Mouse (Mus musculus) stomach, embryonic 14.5 days (tissue): Measurements from ENCODE around the gene Cby3. TPM values are rescaled to one million over a fixed set of nuclear protein-coding genes. Genes with fewer than 3 reads are reported as not detected.

Experiments
- ATAC-seq: fragments of 200-750 bp; cut with Nextera tagmentation; 2 replicates; pipeline ENCODE4 v1.8.0; 2017; ENCODE audit warnings: low read depth, moderate TSS enrichment; ENCODE audit not compliant: insufficient number of reproducible peaks, insufficient read depth, low FRiP score
- H3K27ac ChIP-seq: fragments of 300-500 bp; sonication (generic); 2 replicates; pipeline ENCODE4 v1.5.1; 2014; ENCODE audit warnings: mild to moderate bottlenecking, low read length, moderate library complexity, mixed read lengths
- H3K27me3 ChIP-seq: fragments of 300-500 bp; sonication (generic); 2 replicates; pipeline ENCODE4 v1.6.1; 2014; ENCODE audit warnings: low read length, control low read depth, mixed read lengths; ENCODE audit not compliant: control insufficient read depth, insufficient read depth
- H3K36me3 ChIP-seq: fragments of 300-500 bp; sonication (generic); 2 replicates; pipeline ENCODE4 v1.6.1; 2014; ENCODE audit warnings: mild to moderate bottlenecking, control low read depth, low read length, moderate library complexity, mixed read lengths; ENCODE audit not compliant: control insufficient read depth, insufficient read depth
- H3K4me1 ChIP-seq: fragments of 300-500 bp; sonication (generic); 2 replicates; pipeline ENCODE4 v1.6.1; 2014; ENCODE audit warnings: low read length, control low read depth, mixed read lengths; ENCODE audit not compliant: control insufficient read depth, insufficient read depth
- H3K4me2 ChIP-seq: fragments of 300-500 bp; sonication (generic); replicated peaks from 2 replicates; pipeline ENCODE4 v1.6.1; 2014; ENCODE audit warnings: low read depth, low read length, control low read depth
- H3K4me3 ChIP-seq: fragments of 300-500 bp; sonication (generic); 2 replicates; pipeline ENCODE4 v1.5.1; 2014; ENCODE audit warnings: low read depth, low read length, control low read depth
- H3K9ac ChIP-seq: fragments of 300-500 bp; sonication (generic); replicated peaks from 2 replicates; pipeline ENCODE4 v1.6.1; 2014; ENCODE audit warnings: low read depth, mild to moderate bottlenecking, control low read depth, low read length, moderate library complexity, mixed read lengths
- H3K9me3 ChIP-seq: fragments of 300-500 bp; sonication (generic); 2 replicates; pipeline ENCODE4 v1.6.1; 2016; ENCODE audit warnings: low read depth, low read length, control low read depth; ENCODE audit not compliant: control insufficient read depth
- WGBS: fragments of 180-500 bp; shearing (Covaris S2); extraction: QIAGEN DNeasy Blood & Tissue Kit; methylation state at CpG from one replicate; pipeline ENCODE4 v1.1.7; 2014; 5-methylcytosine and 5-hydroxymethylcytosine counted together
- microRNA counts: library from miRNA; unstranded; fragments of <30 nt; microRNA quantifications from one replicate; lab custom pipeline; 2016
- microRNA-seq: library from miRNA; unstranded; fragments of <30 nt; microRNA quantifications from one replicate; pipeline ENCODE4, GENCODE M21; 2016
- polyA plus RNA-seq: library from polyadenylated mRNA; unstranded; fragments of >200 nt; fragmentation: Nextera tagmentation; extraction: Ambion mirVana; gene quantifications from 2 replicates; pipeline ENCODE4 v1.2.1, GENCODE M21; 2014

Gene Cby3
- polyA plus RNA-seq, 1 experiment from 2014 or later = 0.51 TPM

DNA sequence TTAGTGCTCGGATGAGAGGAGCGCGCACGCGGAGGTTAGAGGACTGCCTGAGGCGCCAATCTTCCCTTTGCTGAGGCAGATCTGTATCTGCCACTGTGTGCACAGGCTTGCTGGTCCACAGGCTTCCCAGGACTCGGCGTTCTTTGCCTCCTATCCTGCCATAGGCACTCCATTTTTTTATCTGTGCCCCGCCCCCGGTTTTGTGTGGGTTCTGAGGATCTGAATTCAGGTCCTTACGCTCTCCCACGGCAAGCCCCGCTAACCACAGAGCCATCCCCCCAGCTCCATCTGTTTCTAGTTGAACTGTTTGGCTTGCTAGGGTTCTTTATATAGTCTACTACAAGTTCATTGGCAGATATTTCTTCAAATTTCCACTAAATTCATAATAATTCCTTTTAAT, 44.5 kb downstream of the Cby3 start:
- WGBS = 86% methylated on average over 13 of the region's 13 CpGs

DNA sequence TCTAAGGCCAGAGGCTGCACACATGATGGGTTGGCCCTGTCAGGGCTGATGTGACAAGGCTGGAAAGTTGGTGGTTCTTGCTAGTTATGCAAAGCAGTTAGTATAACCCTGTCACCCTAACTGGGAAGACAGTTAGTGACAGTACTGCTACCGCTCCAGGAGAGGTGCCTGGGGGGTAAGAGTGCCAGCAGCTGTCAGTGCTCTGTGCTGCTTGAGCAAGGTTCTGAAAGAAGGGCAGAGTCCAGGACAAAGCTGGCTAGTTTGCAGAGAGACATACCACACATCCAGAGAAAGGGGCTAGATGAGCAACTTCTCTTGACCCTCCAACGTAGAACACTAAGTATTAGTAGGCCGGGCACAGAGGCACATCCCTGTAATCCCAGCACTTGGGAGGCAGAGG, 48.2 kb downstream of the Cby3 start:
- Histone ChIP-seq H3K9ac (no peak overlapping the region), H3K9me3 (no peaks in the 10 kb centered on the region), H3K4me3 (no peak overlapping the region), H3K27me3 (no peaks in the 10 kb centered on the region), H3K27ac (no peak overlapping the region), H3K36me3 (peaks cover 30% of the 10 kb centered on the region), H3K4me1 (no peaks in the 10 kb centered on the region), H3K4me2 (no peak overlapping the region)
- ATAC-seq = no peak
- WGBS = 86% methylated on average over 3 of the region's 3 CpGs

More for the DNA sequence above, 44.5 kb downstream of the Cby3 start:
- Histone ChIP-seq H3K27me3 (no peaks in the 10 kb centered on the region), H3K4me1 (no peaks in the 10 kb centered on the region), H3K9ac (no peak overlapping the region), H3K4me2 (no peak overlapping the region), H3K36me3 (peaks cover 42% of the 10 kb centered on the region), H3K4me3 (no peak overlapping the region), H3K9me3 (no peaks in the 10 kb centered on the region), H3K27ac (no peak overlapping the region)
- no peak for ATAC-seq

DNA sequence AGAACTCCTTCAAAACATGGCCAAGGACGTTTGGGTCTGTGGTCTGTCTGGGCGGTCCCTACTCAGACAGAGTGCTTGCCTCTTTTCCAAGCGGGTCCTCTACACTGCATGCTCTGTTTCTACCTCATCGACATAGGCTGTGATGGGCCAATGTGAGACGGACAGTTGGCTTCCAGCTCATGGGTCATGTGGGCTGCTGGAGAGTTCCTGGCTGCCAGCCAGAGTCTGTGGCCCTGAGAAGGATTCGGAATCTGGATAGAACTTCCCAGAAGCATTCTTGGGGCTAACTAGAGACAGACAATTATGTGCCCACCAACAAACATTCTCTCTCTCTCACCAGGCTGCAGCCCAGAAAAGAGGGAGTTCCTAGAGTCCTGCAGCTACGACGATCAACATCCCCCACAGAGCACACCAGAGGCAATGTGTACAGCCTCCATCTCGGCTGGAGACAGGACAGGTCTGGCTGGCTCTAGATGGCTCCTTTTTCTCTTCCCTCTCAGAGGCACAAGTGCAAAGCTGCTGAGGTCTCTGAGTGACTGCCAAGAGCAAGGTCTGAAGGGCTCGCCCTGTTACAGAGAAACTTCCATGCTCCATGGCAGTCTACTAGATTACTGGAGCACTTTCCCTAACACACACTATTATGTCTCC, 49.2 kb downstream of the Cby3 start:
- H3K4me1 ChIP-seq = no peaks in the 10 kb centered on the region
- no peak overlapping the region for H3K4me2 ChIP-seq
- no peaks in the 10 kb centered on the region for H3K9me3 ChIP-seq
- H3K36me3 ChIP-seq = peaks cover 30% of the 10 kb centered on the region
- H3K27ac ChIP-seq = no peak overlapping the region
- H3K27me3 ChIP-seq = no peaks in the 10 kb centered on the region
- WGBS = 75% methylated on average over 10 of the region's 10 CpGs
- no peak overlapping the region for H3K4me3 ChIP-seq
- ATAC-seq = no peak
- H3K9ac ChIP-seq = no peak overlapping the region

DNA sequence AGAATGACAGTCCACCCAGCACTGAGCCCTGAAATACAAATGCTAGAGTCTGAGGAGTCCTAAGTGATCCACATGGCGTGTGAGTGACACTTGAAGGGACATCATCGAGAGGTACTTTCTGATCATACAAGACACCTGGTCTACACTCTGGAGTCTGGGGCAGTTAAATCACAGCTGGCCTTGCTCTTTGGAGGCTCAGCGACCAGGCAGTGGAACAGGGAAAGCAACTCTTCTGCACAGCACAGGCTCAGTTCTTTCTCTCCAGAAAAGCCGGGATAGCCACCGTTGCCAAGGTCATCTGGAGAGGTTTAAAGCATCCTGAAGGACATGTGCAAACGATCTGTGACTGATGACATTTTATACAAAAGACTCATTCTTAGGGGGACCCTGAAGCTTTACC, 53.0 kb downstream of the Cby3 start:
- no peak for ATAC-seq
- H3K9ac ChIP-seq = no peak overlapping the region

More for the DNA sequence above, 53.0 kb downstream of the Cby3 start:
- WGBS = 57% methylated on average over 6 of the region's 6 CpGs
- Histone ChIP-seq H3K9me3 (no peaks in the 10 kb centered on the region), H3K4me2 (no peak overlapping the region), H3K4me3 (no peak overlapping the region), H3K4me1 (no peaks in the 10 kb centered on the region), H3K27ac (no peak overlapping the region), H3K27me3 (no peaks in the 10 kb centered on the region), H3K36me3 (peaks cover 12% of the 10 kb centered on the region)

MicroRNAs encoded within 50 kb of the gene (microRNA counts, 519-probe panel; counts per million panel counts)
- 2,331 counts per million, percentile 36 among the panel's probes with 10 or more counts for microRNA mmu-miR-804 (lab: Ali Mortazavi, UCI)

Small RNA genes within 50 kb of the gene (microRNA-seq; reads per million reads assigned to microRNA genes)
- not detected for gene Mir804

Other genes starting within 250 kb of the Cby3 start
- 37.8 and 39.3 TPM in 2 replicates for gene Tbc1d9b, start 223.1 kb upstream of the Cby3 start, polyA plus RNA-seq
- 15.5 and 17.3 TPM in 2 replicates for gene Mrnip, start 180.0 kb upstream of the Cby3 start, polyA plus RNA-seq
- 173 and 188 TPM in 2 replicates for gene Sqstm1, start 143.6 kb upstream of the Cby3 start, polyA plus RNA-seq
- gene Mgat4b, start 143.6 kb upstream of the Cby3 start, polyA plus RNA-seq = 9.6 and 12.7 TPM in 2 replicates
- gene Ltc4s, start 115.8 kb upstream of the Cby3 start, polyA plus RNA-seq = 3.9 and 4.6 TPM in 2 replicates
- 9.9 and 10.0 TPM in 2 replicates for gene Maml1, start 62.2 kb upstream of the Cby3 start, polyA plus RNA-seq
- gene Canx, start 28.8 kb upstream of the Cby3 start, polyA plus RNA-seq = 221 and 248 TPM in 2 replicates
- gene Hnrnph1, start 22.5 kb downstream of the Cby3 start, polyA plus RNA-seq = 475 and 496 TPM in 2 replicates
- gene Rufy1, start 76.7 kb downstream of the Cby3 start, polyA plus RNA-seq = 22.6 and 23.0 TPM in 2 replicates
- 11.7 and 13.0 TPM in 2 replicates for gene Adamts2, start 247.6 kb downstream of the Cby3 start, polyA plus RNA-seq